Mouse (Mus musculus) embryonic facial prominence, embryonic 12.5 days (tissue): ENCODE data around the gene Stard13. TPM values are rescaled to one million over a fixed set of nuclear protein-coding genes. Genes with fewer than 3 reads are reported as not detected.

Experiments
- polyA plus RNA-seq: library from polyadenylated mRNA; unstranded; fragments of >200 nt; fragmentation: Nextera tagmentation; extraction: Ambion mirVana; gene quantifications from 2 replicates; pipeline ENCODE4 v1.2.1, GENCODE M21; 2016

Gene Stard13
- polyA plus RNA-seq, 1 experiment from 2014 or later: 7.6 TPM

Other genes with a start within 250 kb of the Stard13 start
- not detected in 2 replicates for gene Gm42906, start 194.3 kb upstream of the Stard13 start, polyA plus RNA-seq